Mouse (Mus musculus): ENCODE results near the gene Pafah2.

The Pafah2 gene

DNA sequence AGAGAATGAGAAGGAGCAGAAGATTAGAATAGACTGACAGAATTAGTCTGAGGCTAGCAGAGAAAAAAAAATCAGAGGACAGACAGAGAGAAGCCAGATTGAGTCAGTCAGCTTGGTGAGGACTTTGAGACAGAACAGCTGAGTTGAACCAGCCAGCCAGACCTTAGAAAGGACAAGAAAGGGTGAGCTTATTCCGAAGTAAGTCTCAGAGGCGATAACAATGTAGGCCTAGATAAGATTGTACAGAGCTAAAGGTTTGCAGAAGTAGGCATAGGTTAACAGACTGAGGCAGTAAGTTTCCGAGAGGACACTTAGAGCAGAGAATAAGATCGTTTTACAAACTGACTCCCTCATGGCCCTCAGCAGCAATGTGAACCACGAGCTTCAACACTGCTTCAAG is 65.1 kb downstream of the Pafah2 start:
- no peak for TF ChIP-seq POU5F1 (IDR thresholded peaks at IDR 0.05; ENCODE audit: borderline replicate concordance, low read length)
- no peak for TF ChIP-seq CTCF (conservative IDR thresholded peaks at IDR 0.05; ENCODE audit: low read length)
- no peak for TF ChIP-seq NANOG (IDR thresholded peaks at IDR 0.05; ENCODE audit: borderline replicate concordance, low read length)
- Histone ChIP-seq H3K4me3 (replicated peaks; ENCODE audit: low read length) (no peak overlapping the region), H3K9me3 (ENCODE audit: low read length) (no peaks in the 10 kb centered on the region), H3K27me3 (ENCODE audit: insufficient read depth, low read length) (no peaks in the 10 kb centered on the region), H3K36me3 (ENCODE audit: insufficient read depth, low read length) (peaks cover 9% of the 10 kb centered on the region; the same call in 1 of the 2 replicates), H3K4me1 (replicated peaks; ENCODE audit: low read depth, low read length) (peaks cover 61% of the 10 kb centered on the region)

DNA sequence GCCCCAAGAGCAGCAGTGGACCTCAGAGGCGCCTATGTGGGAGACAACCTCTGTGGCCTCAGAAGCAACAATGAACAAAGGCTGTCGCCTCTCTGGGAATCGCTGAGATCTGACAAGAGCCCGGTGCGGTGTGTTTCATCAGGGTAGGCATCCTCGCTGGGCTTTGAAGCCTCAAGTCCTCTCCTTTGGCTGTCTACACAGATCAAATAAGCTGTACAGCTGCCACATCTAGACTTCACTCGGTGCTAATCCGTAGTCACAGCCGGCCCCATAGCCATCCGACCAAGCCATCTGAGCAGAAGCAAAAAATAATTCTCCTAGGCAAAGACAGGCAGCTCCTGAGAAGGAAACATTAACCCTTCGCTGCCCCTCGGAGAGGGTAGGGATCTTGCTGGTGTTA is 69.7 kb downstream of the Pafah2 start:
- Histone ChIP-seq H3K4me3 (replicated peaks; ENCODE audit: low read length) (peak overlapping the region; percentile 33), H3K27me3 (ENCODE audit: insufficient read depth, low read length) (no peaks in the 10 kb centered on the region), H3K36me3 (ENCODE audit: insufficient read depth, low read length) (peaks cover 11% of the 10 kb centered on the region), H3K4me1 (replicated peaks; ENCODE audit: low read depth, low read length) (peaks cover 53% of the 10 kb centered on the region), H3K9me3 (ENCODE audit: low read length) (no peaks in the 10 kb centered on the region)
- TF ChIP-seq POU5F1 (IDR thresholded peaks at IDR 0.05; ENCODE audit: borderline replicate concordance, low read length) (no peak), CTCF (conservative IDR thresholded peaks at IDR 0.05; ENCODE audit: low read length) (no peak), NANOG (IDR thresholded peaks at IDR 0.05; ENCODE audit: borderline replicate concordance, low read length) (no peak)

DNA sequence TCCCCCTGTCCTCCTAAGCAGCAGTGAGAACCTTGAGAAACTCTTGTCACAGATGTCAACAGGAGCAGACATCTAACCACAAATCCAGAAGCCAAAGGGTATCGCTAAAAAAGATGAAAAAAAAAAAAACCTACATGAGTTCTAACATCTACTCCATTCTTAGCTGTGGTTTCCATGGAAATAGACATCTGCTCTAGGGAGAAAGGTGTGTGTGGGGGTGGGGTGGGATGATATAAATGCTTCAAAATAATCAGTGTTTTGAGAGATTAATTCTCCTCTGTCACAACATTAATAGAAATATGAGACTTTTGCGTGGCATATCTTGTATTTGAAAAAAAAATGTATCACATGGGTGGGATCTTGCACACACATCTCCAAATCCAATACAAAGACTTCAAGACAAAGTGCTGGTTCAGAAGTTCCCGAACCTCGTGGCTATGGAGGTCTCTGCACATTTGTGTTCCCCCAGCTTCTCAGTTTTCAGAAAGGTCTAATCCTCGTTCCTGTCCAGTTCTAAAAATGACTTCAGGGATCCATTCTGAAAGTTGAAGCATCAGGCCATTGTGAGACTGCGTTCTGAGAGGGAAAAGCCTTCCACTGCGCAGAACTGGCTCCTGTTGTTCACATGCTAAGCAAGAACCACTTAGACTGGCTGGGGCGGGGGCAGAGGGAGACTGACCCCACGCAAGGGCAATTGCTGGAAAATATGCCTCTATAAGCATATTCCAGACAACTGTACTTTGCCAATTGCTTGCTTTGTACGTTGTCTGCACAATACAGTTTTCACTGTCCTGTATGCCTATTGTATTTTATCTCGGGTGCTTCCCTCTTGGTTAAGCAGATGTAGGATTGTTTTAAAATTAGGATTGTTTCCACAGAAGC is 70.5 kb downstream of the Pafah2 start:
- H3K36me3 ChIP-seq (ENCODE audit: insufficient read depth, low read length), result peaks cover 19% of the 10 kb centered on the region
- TF ChIP-seq POU5F1 (IDR thresholded peaks at IDR 0.05; ENCODE audit: borderline replicate concordance, low read length) (no peak), CTCF (conservative IDR thresholded peaks at IDR 0.05; ENCODE audit: low read length) (no peak), NANOG (IDR thresholded peaks at IDR 0.05; ENCODE audit: borderline replicate concordance, low read length) (no peak)
- peaks cover 53% of the 10 kb centered on the region for H3K4me1 ChIP-seq (replicated peaks; ENCODE audit: low read depth, low read length)
- H3K27me3 ChIP-seq (ENCODE audit: insufficient read depth, low read length), result no peaks in the 10 kb centered on the region
- H3K4me3 ChIP-seq (replicated peaks; ENCODE audit: low read length), result peak overlapping the region; percentile 84
- no peaks in the 10 kb centered on the region for H3K9me3 ChIP-seq (ENCODE audit: low read length)

DNA sequence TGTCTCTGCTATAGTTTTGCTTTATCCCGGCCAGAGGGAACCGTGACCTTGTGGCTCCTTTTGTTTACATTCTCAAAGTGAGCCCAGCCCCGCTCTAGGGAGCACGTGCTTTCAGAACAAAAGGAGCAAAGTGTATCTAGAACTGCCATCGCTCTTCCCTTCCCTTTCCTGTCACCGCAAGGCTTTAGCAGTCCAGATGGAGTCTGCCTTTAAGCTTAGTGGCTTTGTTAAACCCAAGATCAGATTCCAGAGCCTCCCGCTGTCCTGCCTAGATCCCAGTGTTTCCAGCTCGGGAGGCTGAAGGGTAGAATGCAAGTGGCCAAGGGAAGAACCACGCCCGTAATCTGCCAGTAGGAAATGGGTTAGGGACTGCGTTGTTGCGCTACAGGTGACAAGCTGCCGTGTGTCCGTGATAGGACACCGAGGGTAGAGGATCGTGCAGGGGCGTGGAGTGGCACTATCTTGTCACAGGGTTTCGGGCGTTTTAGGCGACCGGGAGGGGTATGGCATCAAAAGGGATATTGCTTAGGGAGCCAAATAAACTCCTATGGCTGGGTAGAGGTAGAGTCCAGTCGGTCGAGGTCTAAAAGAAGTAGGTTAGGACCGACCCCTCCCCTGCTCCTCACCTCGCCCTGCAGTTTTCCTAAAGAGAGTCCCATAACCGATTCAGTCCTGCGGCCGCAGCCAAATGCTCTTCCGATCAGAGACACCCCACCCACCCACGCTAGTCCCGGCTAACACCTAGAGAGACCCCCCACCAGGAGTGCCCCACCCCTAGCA is 71.5 kb downstream of the Pafah2 start:
- H3K27me3 ChIP-seq (ENCODE audit: insufficient read depth, low read length), result no peaks in the 10 kb centered on the region
- H3K4me3 ChIP-seq (replicated peaks; ENCODE audit: low read length), result peak overlapping the region; percentile 84
- no peaks in the 10 kb centered on the region for H3K9me3 ChIP-seq (ENCODE audit: low read length)
- TF ChIP-seq NANOG (IDR thresholded peaks at IDR 0.05; ENCODE audit: borderline replicate concordance, low read length) (no peak), CTCF (conservative IDR thresholded peaks at IDR 0.05; ENCODE audit: low read length) (no peak), POU5F1 (IDR thresholded peaks at IDR 0.05; ENCODE audit: borderline replicate concordance, low read length) (no peak)
- H3K36me3 ChIP-seq (ENCODE audit: insufficient read depth, low read length), result peaks cover 29% of the 10 kb centered on the region
- peaks cover 63% of the 10 kb centered on the region for H3K4me1 ChIP-seq (replicated peaks; ENCODE audit: low read depth, low read length)

DNA sequence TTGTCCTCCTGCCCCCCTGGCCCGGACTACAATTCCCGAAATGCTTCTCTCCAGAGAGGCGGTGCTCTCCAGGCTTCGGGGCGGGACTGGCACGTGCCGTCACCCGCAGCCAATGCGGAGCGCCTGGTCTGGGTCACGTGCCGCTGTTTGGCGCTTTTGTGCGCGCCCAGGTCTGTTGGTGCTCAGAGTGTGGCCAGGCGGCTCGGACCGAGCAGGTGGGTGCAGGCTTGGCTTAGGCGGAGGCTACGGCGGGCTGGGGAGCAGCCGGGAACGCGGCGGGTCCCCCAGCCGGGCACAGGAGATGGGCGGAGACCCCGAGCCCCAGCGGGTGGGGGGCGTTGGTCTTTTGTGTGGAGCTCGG is 72.1 kb downstream of the Pafah2 start, which contains the start of gene Stmn1:
TSS of gene Stmn1 (plus strand) at position 106 of the 361 bp plus-strand sequence.
- Histone ChIP-seq H3K4me3 (replicated peaks; ENCODE audit: low read length) (peak within 1 kb of the TSS; percentile 84), H3K36me3 (ENCODE audit: insufficient read depth, low read length) (peaks cover 35% of the 10 kb centered on the region), H3K27me3 (ENCODE audit: insufficient read depth, low read length) (no peaks in the 10 kb centered on the region), H3K9me3 (ENCODE audit: low read length) (no peaks in the 10 kb centered on the region), H3K4me1 (replicated peaks; ENCODE audit: low read depth, low read length) (peaks cover 67% of the 10 kb centered on the region)
- TF ChIP-seq NANOG (IDR thresholded peaks at IDR 0.05; ENCODE audit: borderline replicate concordance, low read length) (no peak), CTCF (conservative IDR thresholded peaks at IDR 0.05; ENCODE audit: low read length) (no peak), POU5F1 (IDR thresholded peaks at IDR 0.05; ENCODE audit: borderline replicate concordance, low read length) (no peak)

DNA sequence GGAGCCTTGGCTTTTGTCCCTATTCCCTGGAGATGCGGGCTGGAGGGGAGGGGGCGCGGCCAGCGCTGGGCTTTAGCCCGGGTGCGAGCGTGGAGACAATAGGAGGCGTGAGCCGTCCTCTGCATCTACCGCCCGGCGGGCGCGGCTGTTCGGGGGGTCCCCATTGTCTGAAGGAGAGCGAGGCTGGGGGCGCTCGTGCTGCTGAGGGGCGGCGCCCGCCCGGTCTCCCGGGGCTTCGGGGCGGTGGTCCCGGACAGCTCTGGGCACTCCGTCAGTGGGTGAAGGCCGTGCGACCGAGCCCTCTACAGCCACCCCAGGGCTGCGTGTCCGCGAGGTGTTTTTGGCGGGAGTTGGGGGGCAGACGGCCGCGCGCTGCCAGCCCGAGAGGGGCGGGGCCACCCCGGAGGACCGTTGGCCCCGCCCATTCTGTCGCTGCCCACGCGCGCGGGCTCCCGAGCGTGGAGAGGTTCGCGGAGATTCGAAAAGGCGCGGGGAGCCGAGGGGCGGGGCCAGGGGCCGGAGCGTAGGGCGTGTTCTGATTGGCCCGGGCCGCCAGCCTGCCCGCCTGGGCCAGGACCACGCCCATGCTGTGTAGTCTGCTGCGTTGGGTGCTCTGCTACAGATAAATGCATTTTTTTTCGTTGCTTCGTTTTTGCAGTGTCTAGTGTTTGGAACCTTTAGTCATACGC is 72.6 kb downstream of the Pafah2 start:
- Histone ChIP-seq H3K9me3 (ENCODE audit: low read length) (no peaks in the 10 kb centered on the region), H3K27me3 (ENCODE audit: insufficient read depth, low read length) (no peaks in the 10 kb centered on the region), H3K4me1 (replicated peaks; ENCODE audit: low read depth, low read length) (peaks cover 69% of the 10 kb centered on the region), H3K4me3 (replicated peaks; ENCODE audit: low read length) (peak overlapping the region; percentile 84), H3K36me3 (ENCODE audit: insufficient read depth, low read length) (peaks cover 34% of the 10 kb centered on the region)
- TF ChIP-seq CTCF (conservative IDR thresholded peaks at IDR 0.05; ENCODE audit: low read length) (no peak), POU5F1 (IDR thresholded peaks at IDR 0.05; ENCODE audit: borderline replicate concordance, low read length) (no peak), NANOG (IDR thresholded peaks at IDR 0.05; ENCODE audit: borderline replicate concordance, low read length) (no peak)

DNA sequence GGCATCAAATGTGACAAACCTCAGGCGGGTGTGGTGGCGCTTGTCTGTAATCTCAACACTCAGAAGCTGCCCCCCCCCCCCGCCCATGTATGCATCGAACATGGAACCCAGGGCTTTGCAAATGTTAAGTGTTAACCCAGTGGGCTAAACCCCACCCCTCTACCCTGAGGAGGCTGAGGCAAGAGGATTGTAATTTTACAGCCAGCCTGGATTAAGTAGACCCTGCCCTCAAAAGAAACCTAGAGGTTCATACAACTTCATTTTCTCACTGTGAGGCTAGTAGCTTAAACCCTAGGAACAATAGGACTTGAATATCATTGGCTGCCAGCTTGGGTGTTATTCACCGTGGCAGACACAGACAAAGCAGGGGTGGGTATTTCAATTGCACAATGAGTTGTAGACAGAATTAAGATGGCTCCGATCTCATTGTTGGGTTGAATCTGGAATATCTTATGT is 73.2 kb downstream of the Pafah2 start:
- TF ChIP-seq CTCF (conservative IDR thresholded peaks at IDR 0.05; ENCODE audit: low read length) (no peak), NANOG (IDR thresholded peaks at IDR 0.05; ENCODE audit: borderline replicate concordance, low read length) (no peak), POU5F1 (IDR thresholded peaks at IDR 0.05; ENCODE audit: borderline replicate concordance, low read length) (no peak)
- H3K27me3 ChIP-seq (ENCODE audit: insufficient read depth, low read length), result no peaks in the 10 kb centered on the region
- H3K9me3 ChIP-seq (ENCODE audit: low read length), result no peaks in the 10 kb centered on the region
- peaks cover 40% of the 10 kb centered on the region for H3K36me3 ChIP-seq (ENCODE audit: insufficient read depth, low read length)
- peak overlapping the region; percentile 84 for H3K4me3 ChIP-seq (replicated peaks; ENCODE audit: low read length)
- peaks cover 75% of the 10 kb centered on the region for H3K4me1 ChIP-seq (replicated peaks; ENCODE audit: low read depth, low read length)

DNA sequence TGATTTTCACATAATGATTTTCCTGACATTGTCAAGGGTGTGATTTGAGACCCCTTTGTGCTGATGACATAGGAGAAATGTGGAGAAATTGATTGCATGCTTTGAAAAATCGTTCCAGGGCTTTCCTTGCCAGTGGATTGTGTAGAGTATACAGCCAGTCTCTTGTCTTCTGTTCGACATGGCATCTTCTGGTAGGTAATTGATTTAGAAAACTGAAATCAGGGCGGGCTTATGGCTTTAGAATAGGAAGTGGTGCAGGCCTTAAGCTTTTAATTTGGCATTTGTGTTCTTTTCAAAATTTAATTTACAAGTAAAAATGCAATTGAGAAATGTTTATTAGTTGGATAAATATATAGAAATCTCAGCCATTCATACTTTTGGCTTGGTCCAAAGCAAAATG is 73.9 kb downstream of the Pafah2 start:
- peaks cover 46% of the 10 kb centered on the region for H3K36me3 ChIP-seq (ENCODE audit: insufficient read depth, low read length)
- peaks cover 76% of the 10 kb centered on the region for H3K4me1 ChIP-seq (replicated peaks; ENCODE audit: low read depth, low read length)
- peak overlapping the region; percentile 84 for H3K4me3 ChIP-seq (replicated peaks; ENCODE audit: low read length)
- TF ChIP-seq POU5F1 (IDR thresholded peaks at IDR 0.05; ENCODE audit: borderline replicate concordance, low read length) (no peak), CTCF (conservative IDR thresholded peaks at IDR 0.05; ENCODE audit: low read length) (no peak), NANOG (IDR thresholded peaks at IDR 0.05; ENCODE audit: borderline replicate concordance, low read length) (no peak)
- H3K27me3 ChIP-seq (ENCODE audit: insufficient read depth, low read length), result no peaks in the 10 kb centered on the region
- no peaks in the 10 kb centered on the region for H3K9me3 ChIP-seq (ENCODE audit: low read length)

Data from E14TG2a.4 (cell line).